Mouse (Mus musculus) MN1 (cell line): Measurements from ENCODE around the gene Nudt3.

ENCODE experiments used
- DNase-seq: peaks from one replicate; pipeline ENCODE4 v3.0.0-alpha.2; 2016; ENCODE audit warnings: low spot score

Gene Nudt3

DNA sequence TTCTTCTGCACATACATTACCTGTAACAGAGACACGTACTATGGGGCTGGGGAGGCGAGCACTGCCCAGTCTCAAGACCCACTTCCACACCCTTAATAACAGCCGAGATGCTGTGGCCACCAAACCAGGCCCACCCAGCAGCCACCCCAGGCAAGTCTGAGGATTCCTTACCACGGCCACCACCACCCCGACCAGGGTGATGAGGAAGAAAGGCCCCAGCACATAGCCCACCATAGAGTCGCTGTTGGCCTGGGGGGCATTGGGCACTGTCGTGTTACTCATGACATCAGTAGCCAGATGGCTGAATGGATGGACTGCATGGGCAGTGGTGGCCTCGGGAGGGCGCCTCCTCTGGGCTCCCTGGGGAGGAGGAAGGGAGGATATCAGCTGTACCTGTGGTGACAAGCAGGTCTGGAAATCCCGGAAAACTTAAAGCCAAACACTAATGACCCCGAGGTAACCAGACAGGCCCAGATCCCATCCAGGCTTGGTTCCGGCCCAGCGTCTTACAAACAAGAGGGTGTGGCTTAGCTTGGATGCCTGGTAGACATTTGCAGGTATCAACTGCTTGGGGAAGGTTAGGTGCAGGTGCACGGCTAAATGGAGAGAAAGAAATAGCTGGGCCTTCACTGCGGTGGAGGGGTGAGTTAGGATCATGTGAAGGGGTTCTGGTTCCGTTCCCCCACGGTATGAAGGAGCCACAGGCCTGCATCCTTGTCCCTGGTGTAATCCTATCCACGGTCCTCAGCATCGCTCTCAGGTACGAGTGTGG, 58.7 kb downstream of the Nudt3 start:
- peak; percentile 48 for DNase-seq

DNA sequence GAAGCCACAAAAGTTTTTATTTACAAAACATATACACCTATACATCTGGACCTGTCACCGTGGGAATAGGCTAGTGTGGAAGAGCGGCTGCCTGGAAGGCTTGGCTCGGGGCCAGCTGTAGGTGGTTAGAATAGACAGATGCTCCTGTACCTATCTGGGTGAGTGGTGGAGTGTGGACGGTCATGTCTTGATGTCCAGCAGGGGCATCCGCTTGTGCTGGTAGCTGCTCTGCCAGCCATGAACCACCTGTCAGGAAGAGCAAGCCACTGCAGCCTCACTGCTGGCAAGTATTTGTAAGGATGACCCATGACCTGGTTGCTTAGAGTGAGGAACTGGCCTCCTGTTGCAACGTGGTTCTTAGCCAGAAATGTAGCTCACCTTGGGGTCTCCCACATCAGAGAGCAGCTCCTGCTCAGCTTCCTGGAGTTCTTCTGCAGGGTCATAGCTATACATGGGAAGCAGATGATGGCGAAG, 59.5 kb downstream of the Nudt3 start:
- peak; percentile 51 for DNase-seq

DNA sequence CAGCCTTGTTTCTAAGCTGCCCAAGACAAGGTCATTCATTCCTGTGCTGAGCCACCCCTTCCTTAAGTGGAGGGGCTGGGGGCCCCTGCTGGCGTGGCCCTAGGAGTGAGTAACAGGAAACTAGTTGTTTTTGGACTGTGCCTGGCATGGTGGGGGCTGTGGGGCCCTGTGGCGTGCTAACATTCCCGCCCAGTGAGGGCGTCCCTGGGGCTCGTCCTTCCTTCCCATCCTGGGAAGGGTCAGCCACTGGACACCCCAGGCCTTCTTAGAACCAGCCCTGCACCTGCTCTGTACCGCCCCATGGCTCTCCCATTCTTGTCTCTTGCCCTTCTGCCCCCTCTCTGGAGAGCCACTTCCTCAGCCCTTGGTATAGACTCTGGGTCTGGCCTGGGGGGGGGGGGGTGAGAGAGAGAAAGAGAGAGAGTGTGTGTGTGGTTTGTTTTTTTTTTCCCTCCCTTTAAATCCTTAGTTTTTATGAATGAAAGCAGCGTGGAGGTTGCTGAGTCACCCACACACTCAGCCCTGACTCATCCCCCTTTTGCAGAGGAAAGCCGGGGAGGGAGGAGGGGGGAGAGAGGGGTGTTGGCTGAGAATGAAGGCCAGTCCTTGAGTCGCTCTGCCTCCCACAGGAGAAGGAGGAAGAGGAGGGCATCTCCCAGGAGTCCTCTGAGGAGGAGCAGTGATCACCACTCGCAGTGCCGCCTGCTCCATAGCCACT, 61.3 kb downstream of the Nudt3 start:
- peak; percentile 89 for DNase-seq

DNA sequence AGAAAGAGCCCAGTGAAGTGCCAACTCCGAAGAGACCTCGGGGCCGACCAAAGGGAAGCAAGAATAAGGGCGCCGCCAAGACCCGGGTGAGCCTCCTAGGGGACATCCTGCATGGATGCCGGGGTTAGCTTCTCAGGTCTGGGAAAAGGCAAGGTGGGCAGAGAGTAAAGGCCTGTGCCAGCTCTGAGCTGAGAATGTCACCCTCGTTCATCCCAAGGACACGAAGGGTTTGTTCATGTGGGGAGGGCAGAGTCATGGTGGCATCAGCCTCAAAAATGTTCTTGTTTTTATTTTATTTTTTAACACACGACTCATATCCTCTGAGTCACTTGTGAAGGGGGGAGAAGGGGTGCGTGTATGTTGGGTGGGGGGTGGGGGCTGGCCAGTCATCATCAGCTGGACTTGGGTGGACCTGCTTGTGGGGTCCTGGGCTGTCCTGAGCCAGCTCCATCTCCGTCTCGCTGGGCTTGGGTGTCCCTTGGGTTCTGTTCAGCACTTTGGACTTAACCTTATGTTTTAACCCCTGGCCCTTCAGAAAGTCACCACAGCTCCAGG, 62.3 kb downstream of the Nudt3 start:
- DNase-seq = no peak

DNA sequence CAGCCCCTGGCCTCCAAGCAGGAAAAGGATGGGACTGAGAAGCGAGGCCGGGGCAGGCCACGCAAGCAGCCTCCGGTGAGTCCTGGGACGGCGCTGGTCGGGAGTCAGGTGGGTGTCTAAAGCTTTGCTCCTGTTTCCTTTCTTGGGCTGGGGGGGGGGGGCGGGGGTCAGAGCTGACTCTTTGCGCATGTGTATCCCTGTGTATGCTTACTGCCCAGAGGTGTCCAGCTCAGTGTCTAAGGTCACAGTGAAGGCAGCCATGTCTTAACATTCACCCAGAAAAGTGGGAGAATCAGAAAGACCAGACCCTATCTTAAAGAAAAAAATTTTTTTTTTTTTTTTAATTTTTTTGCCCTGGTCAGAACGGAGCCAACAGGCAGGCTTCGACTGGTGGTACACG, 63.7 kb downstream of the Nudt3 start:
- no peak for DNase-seq

DNA sequence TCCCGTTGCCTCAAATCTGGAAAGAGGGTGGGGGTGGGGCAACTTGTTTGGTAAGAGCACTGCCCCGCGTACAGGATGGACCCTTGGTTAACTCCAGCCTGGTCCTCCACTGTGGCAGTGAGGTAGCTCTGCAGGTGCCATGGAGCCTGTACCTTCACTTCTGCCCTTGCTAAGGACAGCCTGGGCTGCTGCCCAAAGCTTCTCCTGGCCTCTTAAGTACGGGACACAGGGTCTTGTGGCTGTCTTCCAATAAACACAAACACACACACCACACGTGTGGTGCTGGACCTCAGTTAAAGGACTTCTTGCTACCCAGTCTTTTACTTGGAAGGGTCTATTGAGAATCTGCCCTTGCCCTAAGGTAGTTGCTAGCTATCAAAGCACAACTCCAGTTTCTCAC, 64.5 kb downstream of the Nudt3 start:
- no peak for DNase-seq

DNA sequence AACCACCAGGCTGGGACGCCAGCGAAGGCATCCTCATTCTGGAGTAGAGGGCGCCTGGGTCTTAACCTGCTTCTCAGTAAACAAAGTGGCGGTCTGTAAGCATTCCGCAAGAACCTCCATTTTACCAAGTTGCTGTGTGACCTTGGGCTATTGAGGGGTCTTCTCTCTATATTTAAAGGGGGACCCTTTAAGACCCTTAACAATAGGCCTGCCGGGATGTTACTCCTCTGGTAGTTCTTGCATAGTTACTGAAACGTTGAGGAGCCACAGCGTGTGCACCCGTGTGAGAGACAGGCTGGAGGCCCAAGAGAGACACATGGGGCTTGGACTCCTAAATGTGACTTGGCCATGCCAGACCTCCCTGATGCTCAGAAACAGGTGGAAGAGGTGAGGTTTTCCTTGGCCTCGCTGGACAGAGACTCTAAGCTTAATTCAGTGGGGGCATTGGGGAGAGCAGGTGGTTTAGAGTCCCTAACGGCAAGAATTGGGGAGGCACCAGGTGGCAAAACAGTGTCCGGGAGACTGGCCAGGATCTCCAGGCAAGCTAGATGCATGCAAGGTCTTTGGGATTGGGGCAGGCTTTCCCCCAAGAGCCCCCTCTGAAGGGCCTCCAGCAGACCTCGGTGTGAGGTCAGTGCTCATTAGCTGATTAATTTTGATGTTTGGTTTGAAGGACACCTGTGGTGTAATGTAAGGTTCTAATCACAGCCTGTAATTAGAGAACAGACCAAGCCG, 65.2 kb downstream of the Nudt3 start:
- DNase-seq = no peak

DNA sequence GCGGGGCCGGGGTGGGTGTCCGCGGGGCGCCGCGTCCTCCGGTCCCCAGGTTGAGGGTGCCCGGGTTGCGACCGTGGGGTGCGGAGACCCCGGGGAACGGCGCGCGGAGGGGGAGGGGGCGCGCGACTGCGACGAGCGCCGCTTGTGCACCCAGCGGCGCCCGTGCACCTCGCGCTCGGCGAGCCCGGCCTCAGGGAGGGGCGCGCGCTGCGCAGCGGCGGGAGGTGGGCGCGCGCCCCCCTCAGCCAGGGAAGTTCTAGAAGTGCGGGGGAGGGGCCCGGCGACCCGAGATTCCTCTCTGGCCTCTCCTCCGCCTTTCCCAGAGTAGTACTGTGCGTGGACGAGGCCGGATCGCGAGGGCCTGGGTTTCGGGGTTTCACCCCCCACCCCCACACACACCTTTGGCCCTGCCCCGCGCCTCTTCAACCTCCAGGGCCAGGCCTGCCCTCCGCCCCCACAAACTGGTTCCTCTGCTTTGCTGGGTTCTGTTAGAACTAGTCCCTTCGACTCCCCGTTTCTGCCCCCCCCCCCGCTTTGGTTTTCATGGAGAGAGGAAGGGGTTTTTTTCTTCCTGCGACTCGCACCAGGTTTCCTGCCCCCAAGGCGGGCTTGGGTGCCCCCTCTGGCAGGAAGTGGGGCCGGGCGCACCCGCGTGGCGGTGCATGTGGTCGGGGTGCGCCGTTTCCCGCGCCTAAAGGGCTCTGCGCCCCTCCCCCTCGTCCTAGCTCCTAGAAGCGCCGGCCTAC, 65.9 kb downstream of the Nudt3 start:
- peak; percentile 80 for DNase-seq

DNA sequence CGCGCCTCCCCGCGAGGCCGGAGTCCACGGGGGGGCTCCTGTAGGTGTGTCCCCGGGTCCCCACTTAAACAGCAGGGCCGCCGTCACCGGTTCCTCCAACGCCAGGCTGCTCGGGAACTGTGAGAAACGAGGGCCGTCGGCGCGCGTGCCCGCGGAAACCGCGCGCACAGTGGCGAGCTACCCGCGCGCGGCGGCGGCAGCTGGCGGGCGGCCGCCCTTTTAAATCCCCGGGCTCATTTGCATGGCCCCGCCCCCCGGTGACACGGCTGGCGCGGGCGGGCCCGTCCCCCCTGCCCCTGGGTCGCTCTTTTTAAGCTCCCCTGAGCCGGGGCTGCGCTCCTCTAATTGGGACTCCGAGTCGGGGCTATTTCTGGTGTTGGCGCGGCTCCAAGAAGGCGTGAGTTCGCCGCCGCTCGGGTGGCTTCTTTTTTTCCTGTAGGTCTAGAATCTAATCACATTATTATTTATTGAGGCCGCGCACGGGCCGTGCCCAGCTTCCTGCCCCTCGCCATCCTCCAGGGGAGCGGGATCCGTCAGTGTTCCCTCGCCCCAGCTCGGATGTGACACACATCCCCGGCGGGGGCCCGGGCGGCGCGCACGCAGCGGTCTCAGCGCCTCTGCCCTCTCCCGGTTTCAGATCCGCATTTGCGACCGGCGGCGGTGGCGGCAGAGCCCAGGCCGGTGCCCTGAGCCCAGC, 66.8 kb downstream of the Nudt3 start, which contains the start of gene Hmga1:
Gene Hmga1 (plus strand): TSS at position 183 of the 697 bp plus-strand sequence.
- peak; percentile 96 for DNase-seq

DNA sequence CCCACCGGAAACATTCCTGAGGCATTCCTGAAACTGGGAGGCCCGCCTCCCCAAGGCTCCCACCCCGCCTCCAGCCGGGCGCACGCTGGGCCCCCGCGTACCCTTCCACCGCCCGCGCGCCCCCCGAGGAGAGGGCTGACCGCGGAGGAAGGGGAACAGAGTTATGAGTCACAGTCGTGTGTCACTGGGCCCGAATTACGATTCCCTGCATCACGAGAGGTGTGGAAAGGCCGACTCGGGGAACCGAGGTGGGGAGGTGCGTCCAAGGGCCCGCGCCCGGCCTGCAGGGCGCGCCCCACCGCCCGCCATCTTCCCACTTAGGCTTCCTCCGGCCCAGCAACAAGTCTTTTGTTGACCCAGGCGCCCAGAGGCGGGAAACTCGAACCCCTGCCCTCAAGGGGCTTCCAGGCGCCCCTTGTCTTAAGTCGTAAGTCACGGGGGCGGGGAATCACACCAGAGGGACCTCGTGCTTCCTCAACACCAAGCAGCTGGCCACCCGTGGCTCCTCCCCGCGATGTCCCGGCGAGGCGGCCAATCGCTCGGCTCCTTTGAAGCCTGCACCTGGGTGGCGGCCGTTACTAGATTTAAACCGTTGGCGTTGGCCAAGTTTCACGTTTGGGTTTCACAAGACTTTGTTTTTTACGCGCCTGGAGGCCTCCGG, 67.7 kb downstream of the Nudt3 start:
- no peak for DNase-seq

DNA sequence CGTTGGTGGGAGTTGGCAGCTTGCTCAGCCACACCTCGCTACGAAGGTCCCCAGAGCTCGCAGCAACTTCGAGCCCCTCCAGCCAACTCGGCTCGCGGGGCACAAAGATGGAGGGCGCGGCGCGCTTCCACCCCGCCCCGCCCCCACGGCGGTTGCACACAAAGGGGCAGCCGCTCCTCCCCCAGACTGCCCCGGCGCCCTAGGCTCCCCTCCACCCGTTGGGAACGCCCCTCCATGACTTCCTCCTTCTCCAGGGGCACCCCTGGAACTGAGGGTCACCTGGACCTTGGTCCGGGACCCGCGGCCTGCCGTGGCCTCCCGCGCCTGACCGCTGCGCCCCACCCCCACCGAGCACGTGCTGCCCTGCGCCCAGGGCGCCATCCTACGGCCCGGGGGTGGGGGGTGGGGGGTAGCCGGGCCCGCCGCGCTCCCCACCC, 68.2 kb downstream of the Nudt3 start:
- no peak for DNase-seq

DNA sequence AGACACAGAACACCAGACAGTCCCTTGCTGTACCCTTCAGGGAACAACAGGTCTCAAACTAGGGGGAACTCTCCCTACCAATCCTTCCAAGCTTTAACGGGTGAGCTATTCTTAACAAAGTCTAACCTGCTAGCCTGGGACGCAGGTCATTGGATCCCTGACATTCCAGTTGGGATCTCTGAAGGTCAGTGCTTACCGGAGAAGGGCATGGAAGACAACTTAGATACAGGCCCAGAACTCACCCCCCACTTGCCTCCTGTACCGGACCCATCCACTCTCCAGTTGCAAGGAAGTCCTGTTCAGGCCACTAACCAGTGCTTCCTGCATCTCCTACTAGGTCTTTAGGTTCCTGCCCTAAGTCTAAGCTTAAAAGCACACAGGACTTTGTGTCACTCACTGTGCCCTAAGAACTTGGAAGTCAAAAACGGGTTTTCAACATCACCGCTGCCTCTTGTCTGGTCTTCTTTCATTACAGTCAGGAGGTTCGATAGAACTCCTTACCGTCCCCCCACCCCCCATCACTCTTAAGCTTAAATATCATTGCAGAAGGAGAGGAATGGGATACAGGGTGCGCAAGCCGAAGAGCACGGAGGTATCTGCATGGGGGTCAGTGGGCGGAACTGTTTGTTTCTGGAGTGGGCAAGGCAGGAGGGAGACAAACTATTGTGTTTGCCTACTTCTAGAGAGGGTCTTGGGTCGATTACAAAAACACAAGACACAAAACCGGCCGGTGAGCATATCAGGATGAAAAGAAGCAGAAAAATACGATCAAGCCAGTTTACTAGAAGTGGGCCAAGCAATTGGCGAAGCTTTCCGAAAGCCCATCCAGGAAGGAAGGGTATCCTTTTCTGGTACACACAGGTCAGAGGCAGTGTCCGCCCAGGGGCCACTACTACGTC, 69.0 kb downstream of the Nudt3 start:
- DNase-seq = no peak

DNA sequence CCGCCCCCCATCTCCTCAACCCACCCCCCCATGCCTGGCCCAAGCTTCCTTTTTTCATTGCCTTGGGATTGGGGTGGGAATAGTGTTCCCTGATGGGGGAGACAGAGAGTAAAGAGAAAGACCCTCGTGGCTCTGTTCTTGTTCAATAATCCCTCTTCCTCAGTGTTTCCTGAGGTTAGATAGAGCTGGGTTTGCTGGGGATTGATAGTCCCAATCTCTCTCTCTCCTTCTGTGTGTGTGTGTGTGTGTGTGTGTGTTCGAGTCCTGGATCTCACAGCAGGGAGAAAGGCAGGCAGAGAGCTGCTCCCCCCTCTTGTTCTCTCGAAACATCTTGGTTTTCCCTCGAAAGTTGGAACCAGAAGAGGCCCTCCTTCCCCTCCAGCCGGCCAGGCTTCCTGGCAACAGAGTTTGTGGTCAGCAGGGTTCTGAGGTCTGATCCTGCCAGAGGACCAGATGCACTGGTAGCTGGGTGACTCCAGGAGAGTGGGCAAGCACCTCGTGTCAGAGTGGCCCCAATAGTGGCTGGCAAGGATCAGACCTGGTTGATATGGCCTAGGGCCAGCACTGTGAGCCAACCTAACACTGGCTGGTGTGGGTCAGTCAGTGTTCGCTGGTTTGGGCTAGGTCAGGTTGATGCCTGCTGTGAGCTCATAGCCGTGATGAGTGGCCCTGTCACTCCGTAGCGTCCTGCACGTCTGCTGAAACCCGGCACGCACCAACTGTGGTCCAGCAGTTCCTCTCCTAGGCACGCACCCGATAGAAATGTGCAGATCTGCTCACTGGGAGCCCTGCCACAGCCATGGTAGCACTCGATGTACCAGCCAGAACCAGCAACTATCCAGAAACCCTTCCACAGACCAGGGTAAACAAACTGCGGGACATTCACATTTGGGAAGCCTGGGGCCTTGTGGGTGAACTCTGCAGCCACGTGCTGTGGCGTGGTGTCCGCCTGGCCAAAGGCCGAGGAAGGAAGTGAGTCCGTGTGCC, 70.8 kb downstream of the Nudt3 start:
- no peak for DNase-seq

DNA sequence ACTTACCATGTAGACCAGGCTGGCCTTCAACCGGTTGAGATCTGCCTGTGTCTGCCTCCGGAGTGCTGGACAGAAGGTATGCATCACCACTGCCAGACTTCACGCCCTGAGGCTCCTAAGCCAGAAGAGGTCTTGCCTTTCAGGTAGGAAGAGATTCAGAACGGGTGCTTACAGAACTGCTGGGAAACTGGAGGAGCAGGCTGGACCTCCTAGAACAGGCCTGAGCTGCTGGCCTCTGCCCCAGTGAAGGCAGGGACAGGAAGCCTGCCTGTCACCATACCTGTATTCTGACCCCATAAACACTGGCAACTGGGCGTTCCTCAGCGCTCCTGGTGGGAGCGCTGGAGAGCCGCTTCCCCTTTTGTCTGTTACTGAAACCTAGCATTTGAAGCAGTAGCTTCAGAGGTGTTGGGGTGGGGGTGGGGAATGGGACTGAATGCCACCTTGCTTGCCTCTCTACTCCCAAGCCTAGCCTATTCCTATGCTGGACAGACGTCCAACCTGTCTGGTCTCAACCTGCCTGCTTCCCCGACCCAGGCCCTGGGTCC, 71.8 kb downstream of the Nudt3 start:
- DNase-seq = no peak

DNA sequence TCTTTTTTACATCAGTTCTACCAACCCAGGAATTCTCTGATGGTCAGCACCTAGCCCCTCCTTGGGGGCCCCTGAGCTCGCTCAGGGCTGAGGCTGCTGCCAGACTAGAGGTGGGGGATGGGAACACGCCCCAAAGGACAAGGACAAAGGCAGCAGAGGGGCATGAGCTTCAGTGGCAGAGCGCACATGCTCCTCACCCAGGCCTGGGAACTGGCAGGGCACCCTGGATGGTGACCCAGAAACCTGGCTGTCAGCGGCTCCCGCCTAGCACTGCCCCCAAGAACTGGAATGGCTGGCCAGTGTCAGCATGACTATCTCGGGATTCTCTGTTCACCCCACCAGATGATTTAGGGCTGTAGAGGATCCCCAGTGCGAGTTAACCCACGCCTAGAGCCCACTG, 74.1 kb downstream of the Nudt3 start:
- no peak for DNase-seq

DNA sequence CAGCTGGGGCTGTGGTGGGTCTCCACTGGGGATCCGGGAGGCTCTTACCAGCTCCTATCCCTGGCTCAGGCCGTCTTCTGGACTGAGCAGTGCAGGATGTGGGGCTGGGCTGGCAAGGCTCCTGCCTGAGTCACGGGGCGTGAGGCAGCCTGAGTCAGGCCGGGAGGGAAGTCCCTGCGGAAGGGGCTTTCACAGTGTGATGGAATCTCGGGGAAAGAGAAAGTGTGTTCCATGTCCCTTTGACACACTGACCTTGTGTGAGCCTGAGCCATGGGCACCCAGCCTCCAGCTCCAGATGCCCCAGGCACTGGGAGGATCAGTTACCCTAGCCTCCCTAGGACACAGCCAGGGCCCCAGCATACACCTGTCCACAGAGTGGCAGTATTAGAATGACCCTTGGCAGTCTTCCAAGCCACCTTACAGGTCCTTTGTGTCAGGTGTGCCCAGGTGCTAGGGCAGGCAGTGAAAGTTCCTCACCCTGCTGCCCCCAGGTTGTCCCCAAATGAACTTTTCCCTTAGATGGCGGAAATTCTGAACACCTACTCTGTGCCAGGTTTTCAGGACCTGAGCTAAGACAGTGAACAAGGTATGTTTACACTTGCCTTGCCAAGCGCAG, 75.9 kb downstream of the Nudt3 start:
- DNase-seq = peak; percentile 73

DNA sequence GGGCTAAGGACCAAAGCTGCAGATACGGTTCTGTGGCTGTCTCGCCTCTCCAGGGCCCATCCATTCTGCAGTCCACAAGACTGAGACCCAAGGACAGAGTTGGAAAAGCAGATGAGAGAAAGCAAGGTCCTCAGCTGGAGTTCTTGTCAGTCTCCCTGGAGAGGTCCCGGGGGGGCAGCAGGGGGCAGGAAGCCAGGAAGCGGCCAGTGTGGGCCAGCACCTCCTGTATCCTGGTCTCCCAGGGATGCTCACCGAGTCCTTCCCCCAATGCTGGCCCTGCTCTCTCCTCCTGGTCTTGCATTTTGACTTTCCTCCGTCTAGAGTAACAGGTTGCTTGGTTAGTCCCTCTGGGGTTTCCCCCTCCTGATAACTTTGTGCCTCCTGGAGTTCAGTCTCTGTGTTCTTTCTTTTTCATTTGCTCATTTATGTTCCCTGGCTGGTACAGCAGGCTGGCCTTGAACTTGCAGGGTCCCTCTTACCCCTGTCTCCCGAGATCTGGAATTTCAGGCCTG, 76.7 kb downstream of the Nudt3 start:
- no peak for DNase-seq
